Mouse (Mus musculus): ENCODE data around the gene Ralgps2. TPM values are rescaled to one million over a fixed set of nuclear protein-coding genes. Genes with fewer than 3 reads are reported as not detected.

Gene Ralgps2
- polyA plus RNA-seq, 1 experiment from 2014 or later, result 75.8 TPM

- no peak overlapping the region for H3K4me2 ChIP-seq (ENCODE audit: low read depth, low read length)
- no peaks in the 10 kb centered on the region for H3K36me3 ChIP-seq (ENCODE audit: control insufficient read depth, insufficient read depth, low read length)
- ATAC-seq (ENCODE audit: low read depth), result no peak
- H3K9me3 ChIP-seq (ENCODE audit: control insufficient read depth, low read length), result no peaks in the 10 kb centered on the region
- H3K27ac ChIP-seq (ENCODE audit: low read length), result no peak overlapping the region
- no peak overlapping the region for H3K9ac ChIP-seq (ENCODE audit: low read length)
- no peak overlapping the region for H3K4me3 ChIP-seq (ENCODE audit: low read length)
- no peaks in the 10 kb centered on the region for H3K27me3 ChIP-seq (ENCODE audit: control insufficient read depth, insufficient read depth, low read depth, low read length)
- peaks cover 6% of the 10 kb centered on the region; the same call in 1 of the 2 replicates for H3K4me1 ChIP-seq (replicated peaks; ENCODE audit: control insufficient read depth, insufficient read depth, low read length)
- 76% methylated on average over 2 of the region's 2 CpGs for WGBS
Measured at GRCm38 (mm10) chr1:156786074-156786473, 153.4 kb downstream of the Ralgps2 start.

GRCm38 (mm10) chr1:156784974-156785373 is 154.5 kb downstream of the Ralgps2 start:
- Histone ChIP-seq H3K4me3 (ENCODE audit: low read length) (no peak overlapping the region), H3K9me3 (ENCODE audit: control insufficient read depth, low read length) (no peaks in the 10 kb centered on the region), H3K27ac (ENCODE audit: low read length) (no peak overlapping the region), H3K4me1 (replicated peaks; ENCODE audit: control insufficient read depth, insufficient read depth, low read length) (peaks cover 11% of the 10 kb centered on the region), H3K36me3 (ENCODE audit: control insufficient read depth, insufficient read depth, low read length) (no peaks in the 10 kb centered on the region), H3K27me3 (ENCODE audit: control insufficient read depth, insufficient read depth, low read depth, low read length) (no peaks in the 10 kb centered on the region), H3K4me2 (ENCODE audit: low read depth, low read length) (no peak overlapping the region), H3K9ac (ENCODE audit: low read length) (no peak overlapping the region)
- no peak for ATAC-seq (ENCODE audit: low read depth)
- 84% methylated on average over 10 of the region's 10 CpGs for WGBS

DNA sequence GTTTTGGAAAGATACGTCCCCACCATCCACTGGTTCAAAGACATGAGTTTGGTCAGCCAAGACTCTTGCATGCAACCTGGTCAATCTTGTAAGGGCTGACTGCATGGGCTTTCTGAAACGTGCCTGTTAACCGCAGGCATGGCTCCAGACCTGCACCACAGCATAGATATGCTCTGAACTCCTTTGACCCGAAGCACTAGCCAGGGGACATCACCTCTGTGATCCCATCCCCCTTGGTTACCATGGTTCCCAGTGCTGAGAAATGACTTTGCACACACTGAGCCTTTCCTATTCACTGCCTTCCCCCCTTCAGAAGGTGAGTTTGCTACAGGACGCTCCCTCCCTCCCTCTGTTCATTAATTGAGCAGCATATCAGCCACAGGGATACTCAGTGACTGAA is 155.3 kb downstream of the Ralgps2 start:
- no peaks in the 10 kb centered on the region for H3K36me3 ChIP-seq (ENCODE audit: control insufficient read depth, insufficient read depth, low read length)
- no peak overlapping the region for H3K4me2 ChIP-seq (ENCODE audit: low read depth, low read length)
- no peaks in the 10 kb centered on the region for H3K9me3 ChIP-seq (ENCODE audit: control insufficient read depth, low read length)
- H3K27ac ChIP-seq (ENCODE audit: low read length), result no peak overlapping the region
- H3K4me1 ChIP-seq (replicated peaks; ENCODE audit: control insufficient read depth, insufficient read depth, low read length), result peaks cover 11% of the 10 kb centered on the region
- no peak overlapping the region for H3K4me3 ChIP-seq (ENCODE audit: low read length)
- no peak overlapping the region for H3K9ac ChIP-seq (ENCODE audit: low read length)
- H3K27me3 ChIP-seq (ENCODE audit: control insufficient read depth, insufficient read depth, low read depth, low read length), result no peaks in the 10 kb centered on the region
- 51% methylated on average over 5 of the region's 5 CpGs for WGBS
- no peak for ATAC-seq (ENCODE audit: low read depth)

- no peak overlapping the region for H3K4me2 ChIP-seq (ENCODE audit: low read depth, low read length)
- H3K27me3 ChIP-seq (ENCODE audit: control insufficient read depth, insufficient read depth, low read depth, low read length), result no peaks in the 10 kb centered on the region
- ATAC-seq (ENCODE audit: low read depth), result peak; percentile 36; the same call in 1 of the 2 replicates
- no peak overlapping the region for H3K9ac ChIP-seq (ENCODE audit: low read length)
- H3K4me1 ChIP-seq (replicated peaks; ENCODE audit: control insufficient read depth, insufficient read depth, low read length), result peaks cover 11% of the 10 kb centered on the region
- no peaks in the 10 kb centered on the region for H3K9me3 ChIP-seq (ENCODE audit: control insufficient read depth, low read length)
- H3K36me3 ChIP-seq (ENCODE audit: control insufficient read depth, insufficient read depth, low read length), result no peaks in the 10 kb centered on the region
- no peak overlapping the region for H3K27ac ChIP-seq (ENCODE audit: low read length)
- no peak overlapping the region for H3K4me3 ChIP-seq (ENCODE audit: low read length)
- WGBS, result 32% methylated on average over 14 of the region's 14 CpGs
Measured at GRCm38 (mm10) chr1:156781971-156782850, 157.2 kb downstream of the Ralgps2 start.

- Histone ChIP-seq H3K9ac (ENCODE audit: low read length) (no peak overlapping the region), H3K36me3 (ENCODE audit: control insufficient read depth, insufficient read depth, low read length) (no peaks in the 10 kb centered on the region), H3K4me2 (ENCODE audit: low read depth, low read length) (no peak overlapping the region), H3K4me3 (ENCODE audit: low read length) (no peak overlapping the region), H3K27me3 (ENCODE audit: control insufficient read depth, insufficient read depth, low read depth, low read length) (no peaks in the 10 kb centered on the region), H3K4me1 (replicated peaks; ENCODE audit: control insufficient read depth, insufficient read depth, low read length) (peaks cover 11% of the 10 kb centered on the region), H3K9me3 (ENCODE audit: control insufficient read depth, low read length) (no peaks in the 10 kb centered on the region), H3K27ac (ENCODE audit: low read length) (peak overlapping the region; percentile 30)
- peak; percentile 77 for ATAC-seq (ENCODE audit: low read depth)
- WGBS, result 22% methylated on average over 12 of the region's 12 CpGs
Measured at GRCm38 (mm10) chr1:156781076-156781741, 158.2 kb downstream of the Ralgps2 start.

DNA sequence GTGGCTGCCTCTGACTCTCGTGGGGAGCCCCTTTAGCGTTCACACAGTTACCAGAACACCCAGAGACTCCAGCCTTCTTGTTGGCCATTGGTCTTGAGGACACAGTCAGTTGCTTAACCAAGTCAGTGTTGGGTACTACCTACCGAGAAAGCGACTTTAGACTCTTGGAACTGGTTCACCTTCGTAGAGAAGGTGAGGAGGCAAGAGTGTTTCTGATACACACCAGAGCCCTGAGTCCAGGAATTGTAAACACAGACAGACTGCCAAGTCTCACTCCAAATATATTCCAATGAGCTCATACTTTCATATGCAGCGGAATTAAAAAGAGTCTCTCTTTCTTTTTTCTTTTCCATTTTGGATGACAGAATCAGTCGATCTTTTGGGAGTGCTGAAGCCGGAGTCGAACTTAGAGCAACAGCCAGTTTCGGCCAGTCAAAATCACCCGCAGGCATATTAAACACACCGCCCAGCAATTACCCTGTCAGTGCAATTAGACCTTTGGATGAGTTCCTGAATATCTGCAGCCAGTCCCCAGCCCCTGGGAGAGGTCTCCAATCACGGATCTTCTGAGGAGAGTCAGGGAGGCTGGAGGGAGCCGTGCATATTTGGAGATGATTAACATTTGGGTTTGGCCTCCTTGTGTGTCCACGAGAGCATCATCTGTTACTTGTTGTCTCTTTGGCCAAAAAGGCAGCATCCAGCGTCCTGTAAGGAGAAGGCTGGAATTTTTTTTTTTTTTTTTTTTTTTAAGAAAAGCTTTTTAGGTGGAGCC is 159.0 kb downstream of the Ralgps2 start:
- H3K9ac ChIP-seq (ENCODE audit: low read length), result no peak overlapping the region
- 52% methylated on average over 16 of the region's 16 CpGs for WGBS
- peak; percentile 22; the same call in 1 of the 2 replicates for ATAC-seq (ENCODE audit: low read depth)
- no peaks in the 10 kb centered on the region for H3K27me3 ChIP-seq (ENCODE audit: control insufficient read depth, insufficient read depth, low read depth, low read length)
- no peak overlapping the region for H3K4me3 ChIP-seq (ENCODE audit: low read length)
- peaks cover 11% of the 10 kb centered on the region for H3K4me1 ChIP-seq (replicated peaks; ENCODE audit: control insufficient read depth, insufficient read depth, low read length)
- H3K36me3 ChIP-seq (ENCODE audit: control insufficient read depth, insufficient read depth, low read length), result no peaks in the 10 kb centered on the region
- peak overlapping the region; percentile 30; the same call in 1 of the 2 replicates for H3K27ac ChIP-seq (ENCODE audit: low read length)
- no peak overlapping the region for H3K4me2 ChIP-seq (ENCODE audit: low read depth, low read length)
- no peaks in the 10 kb centered on the region for H3K9me3 ChIP-seq (ENCODE audit: control insufficient read depth, low read length)

- ATAC-seq (ENCODE audit: low read depth), result no peak
- H3K4me2 ChIP-seq (ENCODE audit: low read depth, low read length), result no peak overlapping the region
- H3K4me1 ChIP-seq (replicated peaks; ENCODE audit: control insufficient read depth, insufficient read depth, low read length), result peaks cover 11% of the 10 kb centered on the region
- H3K27ac ChIP-seq (ENCODE audit: low read length), result no peak overlapping the region
- no peaks in the 10 kb centered on the region for H3K36me3 ChIP-seq (ENCODE audit: control insufficient read depth, insufficient read depth, low read length)
- WGBS, result 84% methylated on average over 4 of the region's 4 CpGs
- H3K9ac ChIP-seq (ENCODE audit: low read length), result no peak overlapping the region
- H3K4me3 ChIP-seq (ENCODE audit: low read length), result no peak overlapping the region
- H3K9me3 ChIP-seq (ENCODE audit: control insufficient read depth, low read length), result no peaks in the 10 kb centered on the region
- no peaks in the 10 kb centered on the region for H3K27me3 ChIP-seq (ENCODE audit: control insufficient read depth, insufficient read depth, low read depth, low read length)
Measured at GRCm38 (mm10) chr1:156779595-156779994, 159.8 kb downstream of the Ralgps2 start.

DNA sequence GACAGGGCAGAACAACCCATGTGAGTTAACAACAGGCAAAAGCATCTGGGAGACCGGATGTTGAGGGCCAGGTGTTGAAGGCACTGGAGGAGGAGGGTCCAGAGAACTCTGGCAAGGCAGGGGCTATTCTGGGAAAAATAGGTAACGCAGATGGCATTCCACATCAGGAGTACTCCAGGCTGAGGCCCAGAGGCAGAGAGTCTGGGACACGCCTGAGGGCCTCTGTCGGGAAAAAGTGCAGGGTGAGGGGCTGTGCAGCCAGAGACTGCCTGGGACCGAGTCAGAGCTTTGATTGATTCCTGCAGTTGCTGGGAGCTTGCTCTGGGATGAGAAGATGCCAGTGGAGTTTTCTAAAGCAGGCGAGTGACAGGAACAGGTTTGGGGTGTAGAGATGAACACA is 160.4 kb downstream of the Ralgps2 start:
- Histone ChIP-seq H3K4me3 (ENCODE audit: low read length) (no peak overlapping the region), H3K4me1 (replicated peaks; ENCODE audit: control insufficient read depth, insufficient read depth, low read length) (peaks cover 11% of the 10 kb centered on the region), H3K9ac (ENCODE audit: low read length) (no peak overlapping the region), H3K27ac (ENCODE audit: low read length) (no peak overlapping the region), H3K9me3 (ENCODE audit: control insufficient read depth, low read length) (no peaks in the 10 kb centered on the region), H3K4me2 (ENCODE audit: low read depth, low read length) (no peak overlapping the region), H3K27me3 (ENCODE audit: control insufficient read depth, insufficient read depth, low read depth, low read length) (no peaks in the 10 kb centered on the region), H3K36me3 (ENCODE audit: control insufficient read depth, insufficient read depth, low read length) (no peaks in the 10 kb centered on the region)
- ATAC-seq (ENCODE audit: low read depth), result no peak
- 40% methylated on average over 6 of the region's 6 CpGs for WGBS

DNA sequence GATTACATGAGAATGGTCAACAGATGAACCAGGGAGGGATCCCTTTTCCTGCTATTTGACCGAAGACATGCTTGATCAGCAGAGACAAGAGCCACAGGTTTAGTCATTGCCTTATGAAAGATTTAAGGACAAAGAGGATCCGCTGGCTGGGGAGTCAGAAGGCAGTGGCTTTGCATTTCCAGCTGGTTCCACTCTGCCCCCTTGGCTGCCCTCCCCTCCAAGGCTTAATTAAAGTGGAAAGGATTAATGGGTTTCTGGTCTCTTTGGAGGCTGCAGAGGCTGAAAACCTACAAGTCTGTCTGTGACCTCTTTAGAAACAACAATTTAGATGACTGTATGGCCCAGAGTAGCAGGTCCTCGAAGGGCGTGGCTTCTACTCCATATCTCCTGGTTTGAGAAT is 161.5 kb downstream of the Ralgps2 start:
- Histone ChIP-seq H3K27ac (ENCODE audit: low read length) (no peak overlapping the region), H3K9me3 (ENCODE audit: control insufficient read depth, low read length) (no peaks in the 10 kb centered on the region), H3K4me1 (replicated peaks; ENCODE audit: control insufficient read depth, insufficient read depth, low read length) (peaks cover 11% of the 10 kb centered on the region), H3K4me3 (ENCODE audit: low read length) (no peak overlapping the region), H3K9ac (ENCODE audit: low read length) (no peak overlapping the region), H3K36me3 (ENCODE audit: control insufficient read depth, insufficient read depth, low read length) (no peaks in the 10 kb centered on the region), H3K27me3 (ENCODE audit: control insufficient read depth, insufficient read depth, low read depth, low read length) (no peaks in the 10 kb centered on the region), H3K4me2 (ENCODE audit: low read depth, low read length) (no peak overlapping the region)
- no peak for ATAC-seq (ENCODE audit: low read depth)
- WGBS, result 87% methylated on average over 4 of the region's 4 CpGs

Measured in lung, embryonic 16.5 days (tissue).